In the genomic region with DNA sequence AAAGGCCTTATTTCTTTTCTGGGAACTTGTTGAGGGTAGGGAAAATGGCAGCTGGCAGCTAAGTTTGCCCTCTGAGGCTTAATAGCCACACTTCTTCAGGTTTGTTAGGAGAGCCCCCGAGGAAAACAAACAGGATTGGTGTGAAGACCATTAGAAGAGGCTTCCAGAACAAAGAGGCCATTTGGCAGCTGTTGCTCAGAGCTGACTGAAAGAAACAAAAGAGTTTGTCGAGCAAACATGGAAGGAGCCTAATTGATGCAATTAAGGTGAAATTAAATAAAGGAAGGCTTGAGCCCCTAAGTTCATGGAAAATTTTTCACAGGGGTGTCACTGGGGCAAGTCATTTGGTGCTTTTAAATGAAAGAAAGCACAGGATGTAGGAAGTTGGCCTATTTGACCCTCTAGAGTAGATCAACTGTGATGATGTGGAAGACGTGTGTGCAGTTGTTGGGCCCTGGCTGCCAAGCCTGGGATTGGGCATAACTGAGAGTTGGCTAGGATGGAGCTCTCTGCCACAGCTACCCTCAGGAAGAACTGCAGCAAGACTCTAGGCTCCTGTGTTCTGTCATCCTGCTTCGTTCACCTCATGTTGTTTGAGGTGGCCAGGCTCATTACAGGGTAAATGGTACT, we compare ENCODE assay signal across 19 mouse cellular contexts.
"Had no signal": no experiment of that assay in that cellular context is flagged by ENCODE, and none has a peak within 500 bp of the region (broad histone marks: within the 10 kb centered on the region; RNA-seq: fewer than 3 reads in every experiment).

No protein-coding gene starts in this region.

- H3K4me1 ChIP-seq: kidney, embryonic 15.5 days; limb, embryonic 12.5 days; liver, embryonic 13.5 days; lung, embryonic 15.5 days; megakaryocyte, embryonic 14.5 days; midbrain, embryonic 15.5 days; neural tube, embryonic 12.5 days; stomach, embryonic 15.5 days had no signal

- H3K9ac ChIP-seq: kidney, embryonic 15.5 days; limb, embryonic 12.5 days; liver, embryonic 13.5 days; liver, postnatal 0 days; lung, embryonic 15.5 days; midbrain, embryonic 15.5 days; neural tube, embryonic 12.5 days; stomach, embryonic 15.5 days had no signal

- ATAC-seq: liver, postnatal 0 days; midbrain, embryonic 15.5 days had no signal

- H3K9me3 ChIP-seq: kidney, embryonic 15.5 days; limb, embryonic 12.5 days; liver, embryonic 13.5 days; lung, embryonic 15.5 days; megakaryocyte, embryonic 14.5 days; midbrain, embryonic 15.5 days; neural tube, embryonic 12.5 days; stomach, embryonic 15.5 days had no signal

- DNase-seq: kidney, postnatal 14 days; layer of hippocampus, adult 9-11 months; layer of hippocampus, postnatal 36 days; liver; liver, embryonic 13.5 days; liver, postnatal 0 days; lung, postnatal 14 days; right cerebral cortex, postnatal 14 days; thymus, adult 2 months; thymus, postnatal 36 days had no signal

- H3K27ac ChIP-seq: kidney, embryonic 15.5 days; limb, embryonic 12.5 days; liver, embryonic 13.5 days; lung, embryonic 15.5 days; macrophage; midbrain, embryonic 15.5 days; neural tube, embryonic 12.5 days; stomach, embryonic 15.5 days had no signal

- H3K4me2 ChIP-seq: kidney, embryonic 15.5 days; limb, embryonic 12.5 days; liver, embryonic 13.5 days; lung, embryonic 15.5 days; midbrain, embryonic 11.5 days; midbrain, embryonic 15.5 days; neural tube, embryonic 12.5 days; stomach, embryonic 15.5 days had no signal

- H3K4me3 ChIP-seq: kidney, embryonic 15.5 days; limb, embryonic 12.5 days; liver, embryonic 13.5 days; lung, embryonic 15.5 days; megakaryocyte, embryonic 14.5 days; midbrain, embryonic 15.5 days; neural tube, embryonic 12.5 days; stomach, embryonic 15.5 days had no signal

- H3K36me3 ChIP-seq: kidney, embryonic 15.5 days; limb, embryonic 12.5 days; liver, embryonic 13.5 days; lung, embryonic 15.5 days; midbrain, embryonic 15.5 days; neural tube, embryonic 12.5 days; stomach, embryonic 15.5 days had no signal

- H3K27me3 ChIP-seq: kidney, embryonic 15.5 days; limb, embryonic 12.5 days; liver, embryonic 13.5 days; lung, embryonic 15.5 days; megakaryocyte, embryonic 14.5 days; midbrain, embryonic 15.5 days; neural tube, embryonic 12.5 days; stomach, embryonic 15.5 days had no signal
